Mouse (Mus musculus): ENCODE results near the gene Grin1.

- no peak for TF ChIP-seq CTCF (IDR thresholded peaks at IDR 0.05; ENCODE audit: low read depth)
- no peak for TF ChIP-seq EP300 (optimal IDR thresholded peaks at IDR 0.05)
Observed at GRCm38 (mm10) chr2:25264286-25264660, 54.7 kb downstream of the Grin1 start.

Measured in stomach, postnatal 0 days (tissue).